Mouse (Mus musculus): ENCODE measurements around the gene Cmtm7.
"Not testable (repeated sequence)": the region's sequence is repeated elsewhere in the genome, so short reads cannot be mapped to it uniquely, and the experiment has no call there.

The Cmtm7 gene

DNA sequence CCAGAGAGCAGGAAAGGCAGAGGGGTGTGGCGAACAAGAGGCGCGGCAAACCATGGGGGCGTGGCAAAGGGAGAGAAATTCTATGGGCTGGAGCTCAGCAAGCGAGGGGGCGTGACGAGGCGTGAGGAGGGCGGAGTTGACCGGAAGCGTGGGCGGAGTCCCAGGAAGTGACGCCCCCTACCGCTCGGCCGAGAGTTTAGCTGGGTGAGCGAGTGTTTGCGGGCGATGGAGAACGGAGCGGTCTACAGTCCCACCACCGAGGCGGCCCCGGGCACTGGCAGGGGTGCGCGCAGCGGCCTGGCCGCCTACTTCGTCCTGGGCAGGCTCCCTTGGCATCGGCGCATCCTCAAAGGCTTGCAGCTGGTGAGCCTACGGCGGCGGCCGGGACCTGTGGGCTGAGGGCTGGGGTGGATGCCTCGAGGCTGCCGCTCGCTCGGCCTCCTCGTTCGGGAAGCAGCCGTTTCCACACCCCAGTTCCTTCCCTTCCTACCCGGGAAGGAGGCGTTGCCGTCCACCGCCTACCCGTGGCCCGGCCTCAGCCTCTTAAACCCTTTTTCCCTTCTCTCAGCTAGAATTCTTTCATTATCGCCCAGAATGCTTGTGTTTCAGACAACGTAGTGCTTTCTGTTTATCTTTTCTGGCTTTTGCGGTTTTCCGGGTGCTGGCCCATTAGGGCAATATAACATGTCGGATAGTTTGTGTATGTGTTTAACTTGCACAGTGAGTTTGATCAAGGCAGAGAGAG is 50.5 kb downstream of the Cmtm7 start, which contains the start of gene Cmtm6:
TSS of gene Cmtm6 (plus strand) at position 106 of the 745 bp plus-strand sequence.
- ATAC-seq (ENCODE audit: insufficient number of reproducible peaks, low FRiP score, low TSS enrichment), result peak; percentile 77

DNA sequence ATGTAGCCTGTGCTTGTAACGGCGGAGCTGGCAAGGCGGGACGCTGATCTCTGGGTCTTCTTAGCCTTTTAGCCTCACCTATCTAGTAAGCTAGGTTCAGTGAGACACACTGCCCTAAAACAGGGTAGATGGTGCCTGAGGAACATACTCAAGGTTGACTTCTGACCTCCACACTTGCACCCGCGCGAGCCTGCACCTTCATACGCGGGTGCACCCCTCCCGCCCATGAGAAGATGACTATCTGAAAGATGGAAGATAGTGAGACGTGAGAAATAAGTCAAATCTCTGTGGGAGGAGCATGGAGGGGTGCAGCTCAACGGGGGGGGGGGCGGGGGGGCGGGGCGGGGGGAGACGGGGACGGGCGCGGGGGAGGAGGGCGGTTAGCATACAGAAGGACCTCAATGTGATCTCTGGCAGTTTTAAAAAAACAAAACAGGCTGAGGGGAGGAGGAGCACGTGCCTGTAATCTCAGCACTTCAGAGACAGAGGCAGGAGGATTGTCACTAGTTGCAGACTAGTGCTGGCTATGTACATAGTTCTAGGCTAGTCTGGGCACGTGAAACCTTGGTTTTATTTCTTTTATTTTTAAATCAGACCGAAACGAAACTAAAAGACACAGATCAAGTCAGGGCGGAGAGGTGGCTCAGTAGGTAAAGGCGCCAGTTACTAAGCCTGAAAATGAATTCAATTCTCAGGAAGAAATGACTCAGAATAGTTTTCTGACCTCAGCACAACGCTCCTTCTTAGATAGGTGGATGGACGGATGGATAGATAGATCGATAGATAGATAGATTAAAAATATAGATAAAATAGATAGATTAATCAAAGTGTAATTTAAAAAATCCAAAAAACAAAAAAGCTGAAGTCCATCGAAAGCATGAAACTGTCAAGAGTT is 51.5 kb downstream of the Cmtm7 start:
- ATAC-seq (ENCODE audit: insufficient number of reproducible peaks, low FRiP score, low TSS enrichment), result no peak

DNA sequence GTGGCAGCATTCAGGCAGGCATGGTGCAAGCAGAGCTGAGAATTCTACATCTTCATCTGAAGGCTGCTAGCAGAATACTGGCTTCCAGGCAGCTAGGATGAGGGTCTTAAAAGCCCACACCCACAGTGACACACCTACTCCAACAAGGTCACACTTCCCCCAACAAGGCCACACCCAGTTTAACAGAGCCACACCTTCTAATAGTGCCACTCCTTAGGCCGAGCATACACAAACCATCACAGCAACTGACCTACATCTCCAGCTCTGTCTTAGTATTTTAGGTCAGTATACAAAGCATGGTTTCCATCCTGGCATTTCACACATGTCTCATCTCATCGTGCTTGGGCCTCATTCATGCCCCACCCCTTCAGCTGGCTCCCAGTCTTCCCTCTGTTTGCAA is 53.2 kb downstream of the Cmtm7 start:
- not testable (repeated sequence) for ATAC-seq (ENCODE audit: insufficient number of reproducible peaks, low FRiP score, low TSS enrichment)

DNA sequence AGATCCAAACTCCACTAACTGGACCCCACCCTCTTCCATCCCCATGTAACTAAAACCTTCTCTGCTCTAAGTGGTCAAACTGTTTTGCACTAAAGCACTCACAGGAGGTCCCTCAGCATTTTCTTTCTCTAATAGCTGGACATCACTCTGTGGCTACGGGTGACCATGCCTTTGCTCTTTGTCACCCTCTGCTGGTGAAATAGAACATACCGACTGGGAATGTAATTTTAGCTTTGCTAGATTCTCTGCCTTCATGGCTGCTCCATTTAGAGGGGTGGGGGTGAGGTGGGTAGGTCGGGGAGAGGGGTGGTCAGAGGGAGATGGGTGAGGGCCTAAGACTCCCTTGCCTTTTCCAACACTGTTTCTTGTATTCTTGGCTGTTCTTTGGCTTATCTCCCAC is 54.3 kb downstream of the Cmtm7 start:
- ATAC-seq (ENCODE audit: insufficient number of reproducible peaks, low FRiP score, low TSS enrichment), result 0 out of 2 replicates have a peak, but pooled peaks have one; percentile 21

DNA sequence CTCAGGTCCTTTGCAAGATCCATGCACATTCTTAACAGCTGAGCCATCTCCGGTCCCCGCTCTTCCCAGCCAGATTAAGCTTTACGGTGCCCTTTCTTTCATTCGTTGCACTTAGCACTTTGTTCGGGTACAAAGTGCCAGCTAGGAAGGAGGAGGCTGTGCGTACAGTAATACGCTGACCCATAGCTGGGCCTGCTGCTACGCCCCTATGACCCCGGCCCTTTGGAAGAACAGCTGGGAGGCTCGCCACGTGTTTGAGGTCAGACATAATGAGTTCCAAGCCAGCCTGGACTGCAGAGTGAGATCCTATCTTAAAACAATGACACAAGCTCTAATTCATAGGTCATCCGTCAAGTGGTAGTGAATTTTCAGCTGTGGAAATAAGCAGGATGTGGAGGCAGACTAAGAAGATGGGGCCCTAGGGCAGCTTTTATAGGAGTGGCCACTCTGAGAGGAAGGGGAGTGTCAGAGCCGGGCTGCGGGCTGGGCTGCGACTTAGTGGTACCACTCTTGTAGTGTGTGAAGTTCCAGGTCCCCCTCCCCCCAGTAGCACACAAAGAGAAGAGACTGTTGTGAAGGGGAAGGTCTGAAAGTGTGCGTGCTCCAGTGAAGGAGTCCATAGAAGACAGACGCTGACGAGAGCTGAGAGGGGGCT is 64.9 kb downstream of the Cmtm7 start:
- no peak for ATAC-seq (ENCODE audit: insufficient number of reproducible peaks, low FRiP score, low TSS enrichment)

DNA sequence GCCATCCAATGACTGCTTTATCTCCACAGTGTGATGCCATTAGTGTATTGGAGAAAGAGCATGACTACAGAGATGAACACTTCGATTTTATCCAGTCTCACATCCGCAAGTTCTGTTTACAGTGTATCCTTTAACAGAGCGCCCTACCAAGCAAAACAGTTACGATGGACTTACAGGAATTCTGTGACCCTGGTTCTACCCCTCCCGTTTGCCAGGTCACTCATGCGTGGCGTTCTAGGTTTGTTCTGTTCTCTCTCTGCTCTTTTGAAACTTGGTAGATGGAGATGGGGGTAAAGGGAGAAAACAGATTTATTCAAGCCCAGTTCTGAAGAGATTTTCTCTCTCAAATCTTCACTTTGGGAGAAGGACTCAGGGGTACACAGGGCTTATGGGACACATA is 68.2 kb downstream of the Cmtm7 start:
- ATAC-seq (ENCODE audit: insufficient number of reproducible peaks, low FRiP score, low TSS enrichment), result no peak

DNA sequence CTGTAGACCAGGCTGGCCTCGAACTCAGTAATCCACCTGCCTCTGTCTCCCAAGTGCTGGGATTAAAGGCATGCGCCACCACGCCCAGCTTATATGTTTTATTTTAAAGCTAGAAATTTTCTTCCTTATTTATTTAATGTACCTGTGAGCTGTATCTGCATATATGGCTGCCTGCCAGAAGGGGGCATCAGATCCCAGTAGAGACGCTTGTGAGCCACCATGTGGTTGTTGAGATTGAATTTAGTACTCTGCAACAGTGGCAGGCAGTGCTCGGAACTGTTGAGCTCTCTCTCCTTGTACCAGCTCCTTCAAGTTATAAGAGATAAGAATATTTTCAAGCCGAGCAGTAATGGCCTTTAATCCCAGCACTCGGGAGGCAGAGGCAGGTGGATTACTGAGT is 71.3 kb downstream of the Cmtm7 start:
- no peak for ATAC-seq (ENCODE audit: insufficient number of reproducible peaks, low FRiP score, low TSS enrichment)

DNA sequence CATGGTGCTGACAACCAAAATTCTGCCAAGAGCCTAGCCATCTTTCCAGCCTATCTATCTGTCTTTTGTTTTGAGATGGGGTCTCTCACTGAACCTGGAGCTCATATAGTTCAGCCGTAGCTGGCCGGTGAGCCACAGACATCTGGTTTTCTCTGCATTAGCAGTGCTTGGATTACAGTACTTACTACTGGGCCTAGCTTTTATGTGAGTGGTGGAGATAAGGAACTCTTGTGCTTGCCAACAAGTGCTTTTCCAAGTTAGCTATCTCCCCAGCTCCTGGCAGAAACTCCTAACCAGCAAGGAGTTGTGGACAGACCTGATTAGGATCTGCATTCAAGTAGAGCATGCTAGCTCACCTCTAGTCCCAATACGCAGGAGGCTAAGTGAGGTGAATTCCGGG is 73.9 kb downstream of the Cmtm7 start:
- ATAC-seq (ENCODE audit: insufficient number of reproducible peaks, low FRiP score, low TSS enrichment), result no peak
